Mouse (Mus musculus): ENCODE results near the gene Phkg1.
"Not testable (repeated sequence)": the region's sequence is repeated elsewhere in the genome, so short reads cannot be mapped to it uniquely, and the experiment has no call there.

Phkg1 gene

DNA sequence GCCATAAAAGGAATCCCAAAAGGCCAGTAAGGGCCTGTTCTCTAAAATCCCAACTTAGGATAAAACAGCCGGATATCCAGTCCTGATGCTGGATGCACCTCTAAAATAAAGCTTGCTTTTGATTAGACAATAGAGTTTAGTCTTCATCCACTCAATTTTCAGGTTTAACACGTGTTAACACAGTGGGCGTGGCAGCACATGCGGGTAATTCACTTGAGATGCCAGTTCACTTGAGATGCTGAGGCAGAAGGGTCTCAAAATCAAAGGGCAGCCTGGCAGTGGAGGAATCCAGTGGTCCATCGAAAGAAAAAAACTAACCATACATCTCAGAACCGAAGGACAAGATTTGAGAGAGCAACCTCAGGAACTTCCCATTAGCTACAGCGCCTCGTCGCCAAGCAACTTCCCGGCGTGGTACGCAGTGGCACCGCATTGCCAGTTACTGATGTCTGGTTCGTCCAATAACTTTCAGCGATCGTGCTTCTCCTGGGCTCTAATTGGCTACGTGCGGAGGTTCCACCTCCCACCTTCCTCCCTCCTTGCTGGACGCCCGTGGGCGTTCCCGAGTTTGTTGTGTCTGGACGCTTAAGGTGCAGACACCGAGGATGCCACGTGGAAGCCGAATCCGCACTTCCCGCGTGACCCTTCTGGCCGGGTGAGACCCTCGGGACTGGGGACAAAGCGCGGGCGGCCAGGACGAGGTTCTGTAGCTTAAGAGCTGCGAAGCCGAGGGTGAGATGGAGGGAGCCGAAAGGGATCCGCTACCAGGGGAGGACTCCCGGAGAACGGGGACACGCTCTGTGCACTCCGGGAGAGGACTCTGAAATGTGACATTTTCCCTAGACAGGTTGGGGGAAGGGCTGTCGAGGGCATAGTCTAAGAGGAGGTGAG is 2.9 kb downstream of the Phkg1 start, which contains the start of gene Zbed5:
TSS of gene Zbed5 (plus strand) at position 526 of the 891 bp plus-strand sequence.
- DNase-seq = peak; percentile 91 to 93

DNA sequence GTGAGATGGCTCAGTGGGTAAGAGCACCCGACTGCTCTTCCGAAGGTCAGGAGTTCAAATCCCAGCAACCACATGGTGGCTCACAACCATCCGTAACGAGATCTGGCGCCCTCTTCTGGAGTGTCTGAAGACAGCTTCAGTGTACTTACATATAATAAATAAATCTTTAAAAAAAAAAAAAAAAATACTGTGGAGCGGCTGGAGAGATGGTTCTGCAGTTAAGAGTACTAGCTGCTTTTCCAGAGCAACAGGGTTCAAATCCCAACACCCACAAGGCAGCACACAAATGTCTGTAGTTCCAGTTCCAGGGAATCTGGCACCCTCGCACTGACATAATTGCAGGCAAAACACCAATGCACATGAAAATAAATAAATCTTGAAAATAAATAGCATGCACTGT is 8.0 kb downstream of the Phkg1 start:
- not testable (repeated sequence) for DNase-seq

DNA sequence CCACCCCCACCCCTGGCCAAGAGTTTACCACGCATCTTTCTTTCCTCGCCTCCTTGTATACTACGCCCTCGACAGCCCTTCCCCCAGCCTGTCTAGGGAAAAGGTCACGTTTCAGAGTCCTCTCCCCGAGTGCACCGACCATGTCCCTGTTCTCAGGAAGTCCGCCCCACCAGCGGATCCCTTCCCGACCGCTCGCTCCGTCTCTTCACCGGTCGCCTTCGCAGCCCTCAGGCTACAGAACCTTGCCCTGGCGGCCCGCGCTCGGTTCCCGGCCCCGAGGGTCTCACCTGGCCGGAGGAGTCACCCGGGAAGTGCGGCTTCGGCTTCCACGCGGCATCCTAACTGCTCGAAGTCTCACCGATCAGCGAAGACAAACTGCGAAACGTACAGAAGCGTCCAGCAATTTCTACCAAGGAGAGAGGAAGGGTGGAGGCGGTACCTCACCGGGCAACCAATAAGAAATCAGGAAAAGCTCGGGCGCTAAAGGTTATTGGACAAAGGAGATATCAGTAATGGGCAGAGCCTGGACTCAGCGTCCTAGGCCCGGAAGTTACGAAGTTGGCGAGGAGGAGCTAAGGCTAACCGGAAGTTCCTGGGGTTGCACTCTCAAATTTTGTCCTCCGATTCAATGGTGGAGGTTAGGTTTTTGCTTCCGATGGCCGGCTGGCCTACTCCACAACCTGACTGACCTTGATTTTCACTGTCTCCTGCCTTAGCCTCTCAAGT is 11.3 kb downstream of the Phkg1 start, which contains the start of gene Chchd2:
TSS of gene Chchd2 (minus strand) at position 560 of the 726 bp plus-strand sequence.
- peak; percentile 97 for DNase-seq

DNA sequence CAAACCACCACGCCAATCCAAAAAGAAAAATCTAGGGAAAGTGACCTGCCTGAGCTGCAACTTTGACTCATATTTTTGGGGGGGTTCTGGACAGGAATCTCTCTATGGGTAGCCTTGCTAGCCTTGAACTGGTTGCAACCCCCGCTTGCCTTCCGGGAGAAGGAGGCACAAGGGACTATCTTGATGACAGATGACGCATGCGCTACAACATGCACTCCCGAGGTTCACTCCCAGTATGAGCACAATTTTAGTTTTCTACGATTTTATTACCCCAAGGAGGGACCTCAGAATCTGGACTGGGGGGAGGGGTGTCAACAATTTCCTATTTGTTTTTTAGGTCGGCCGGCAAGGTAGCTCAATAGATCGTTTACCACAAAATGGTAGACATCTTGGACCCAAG is 12.1 kb downstream of the Phkg1 start:
- no peak for DNase-seq

DNA sequence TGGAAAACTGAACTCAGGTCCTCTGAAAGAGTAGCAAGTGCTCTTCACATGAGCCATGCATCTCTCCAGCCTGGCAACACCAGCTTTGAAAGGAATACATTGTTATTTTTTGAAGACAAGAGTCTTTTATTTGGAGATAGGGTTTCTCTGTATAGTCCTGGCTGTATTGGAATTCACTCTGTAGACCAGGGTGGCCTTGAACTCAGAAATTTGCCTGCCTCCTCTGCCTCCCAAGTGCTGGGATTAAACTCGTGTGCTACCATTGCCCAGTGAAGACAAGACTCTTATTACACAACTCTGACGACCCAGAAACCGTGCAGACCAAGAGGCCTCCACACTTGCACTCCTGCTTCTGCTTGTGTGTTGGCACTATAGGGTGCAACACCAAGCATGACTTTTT is 18.5 kb downstream of the Phkg1 start:
- DNase-seq = no peak

DNA sequence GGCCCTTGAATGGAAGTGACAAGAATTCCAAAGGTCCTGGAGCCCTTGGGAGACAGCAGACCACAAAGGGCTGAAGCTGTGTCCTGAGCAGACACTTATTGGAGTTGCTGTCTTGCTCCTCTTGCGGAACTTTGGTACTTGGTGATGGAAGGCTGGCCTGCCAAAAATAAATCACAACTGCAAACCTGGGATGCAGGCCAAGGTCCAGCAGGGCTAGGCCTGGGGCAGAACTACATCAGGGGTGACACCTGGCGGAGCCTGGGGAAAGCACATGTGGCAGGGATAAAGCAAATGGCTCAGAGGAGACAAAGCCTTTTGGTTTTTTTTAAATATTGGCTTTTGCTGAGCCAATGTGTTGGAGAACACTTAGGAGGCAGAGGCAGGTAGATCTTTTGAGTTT is 19.4 kb downstream of the Phkg1 start:
- peak; percentile 33 to 36 for DNase-seq

DNA sequence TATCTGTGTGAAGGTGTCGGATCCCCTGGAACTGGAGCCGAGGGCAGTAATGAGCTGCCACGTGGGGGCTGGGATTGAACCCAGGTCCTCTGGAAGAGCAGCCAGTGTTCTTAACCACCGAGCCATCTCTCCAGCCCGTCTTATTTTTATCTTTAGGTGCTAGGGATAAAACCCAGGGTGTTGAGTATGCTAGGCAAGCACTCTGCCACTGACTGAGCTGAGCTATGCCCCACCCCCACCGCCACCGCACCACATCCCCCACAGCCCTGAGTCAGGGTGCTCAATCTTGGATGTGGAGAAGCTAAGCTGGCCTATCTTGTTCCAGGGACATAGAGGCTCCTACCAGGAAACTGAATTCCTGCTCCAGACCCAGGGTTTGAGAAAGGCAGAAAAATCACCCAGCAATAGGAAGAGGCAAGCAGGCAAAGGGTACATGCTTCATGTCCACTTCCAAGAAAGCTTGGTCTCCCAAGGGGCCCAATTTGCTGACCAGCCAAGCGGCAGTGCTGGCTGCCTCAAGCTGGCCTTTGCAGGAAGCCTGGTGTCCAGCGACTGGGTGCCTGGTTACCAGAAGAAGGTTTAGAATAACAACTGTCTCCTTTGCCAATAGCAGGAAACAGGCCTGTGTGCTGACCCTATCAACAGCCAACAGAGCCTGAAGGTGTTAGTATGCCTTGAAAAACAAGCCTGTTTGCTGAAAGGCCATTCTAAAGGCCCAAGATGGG is 20.5 kb downstream of the Phkg1 start:
- no peak for DNase-seq

DNA sequence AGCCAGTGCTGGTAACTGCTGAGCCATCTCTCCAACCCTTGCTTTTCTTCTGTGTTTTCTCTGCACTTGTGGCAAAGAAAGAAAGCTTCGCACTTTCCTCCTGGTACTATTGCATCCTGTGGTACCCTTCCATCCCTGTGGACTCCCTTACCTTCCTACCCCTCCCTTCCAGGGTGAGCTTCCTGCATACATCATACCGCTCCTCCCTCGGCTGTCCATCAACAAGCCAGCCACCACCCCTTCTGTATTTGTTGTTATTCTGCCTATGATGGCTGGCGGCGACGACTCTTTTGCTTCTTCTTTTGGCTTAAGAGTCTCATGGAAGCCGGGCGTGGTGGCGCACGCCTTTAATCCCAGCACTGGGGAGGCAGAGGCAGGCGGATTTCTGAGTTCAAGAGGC is 23.3 kb downstream of the Phkg1 start:
- no peak for DNase-seq

DNA sequence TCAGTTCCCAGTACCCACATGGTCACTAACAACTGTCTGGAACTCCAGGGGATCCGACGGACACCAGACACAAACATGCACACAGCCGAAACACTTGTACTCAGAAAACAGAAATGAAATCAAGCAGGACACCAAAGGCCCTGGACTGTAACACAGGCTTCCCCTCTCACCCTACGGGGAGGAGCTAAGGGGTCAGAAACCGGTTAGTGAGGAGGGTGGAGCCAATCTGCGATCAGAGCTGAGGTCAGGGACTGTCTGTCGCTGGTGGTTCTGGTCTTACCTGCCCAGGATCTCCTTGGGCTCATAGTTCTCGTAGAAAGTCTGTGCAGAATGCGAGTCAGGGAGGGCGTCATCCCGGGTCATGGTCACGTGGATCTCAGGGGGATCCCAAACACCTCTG is 24.4 kb downstream of the Phkg1 start:
- no peak for DNase-seq

DNA sequence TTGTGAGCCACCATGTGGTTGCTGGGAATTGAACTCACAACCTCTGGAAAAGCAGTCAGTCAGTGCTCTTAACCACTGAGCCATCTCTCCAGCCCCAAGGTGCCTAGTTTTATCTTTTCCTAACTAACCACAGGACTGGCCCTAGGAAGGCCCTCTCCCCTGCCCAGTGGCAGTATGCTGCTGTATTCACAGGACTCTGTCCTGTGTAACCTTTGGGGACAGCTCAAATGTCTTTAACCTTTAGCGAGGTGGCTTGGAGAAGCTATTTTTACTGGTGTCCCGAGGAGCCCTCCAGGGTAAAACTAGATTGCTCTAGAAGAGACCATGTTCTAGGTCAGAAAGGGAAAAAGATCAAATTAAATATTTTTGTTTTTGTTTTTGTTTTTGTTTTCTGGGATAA is 27.1 kb downstream of the Phkg1 start:
- no peak for DNase-seq

DNA sequence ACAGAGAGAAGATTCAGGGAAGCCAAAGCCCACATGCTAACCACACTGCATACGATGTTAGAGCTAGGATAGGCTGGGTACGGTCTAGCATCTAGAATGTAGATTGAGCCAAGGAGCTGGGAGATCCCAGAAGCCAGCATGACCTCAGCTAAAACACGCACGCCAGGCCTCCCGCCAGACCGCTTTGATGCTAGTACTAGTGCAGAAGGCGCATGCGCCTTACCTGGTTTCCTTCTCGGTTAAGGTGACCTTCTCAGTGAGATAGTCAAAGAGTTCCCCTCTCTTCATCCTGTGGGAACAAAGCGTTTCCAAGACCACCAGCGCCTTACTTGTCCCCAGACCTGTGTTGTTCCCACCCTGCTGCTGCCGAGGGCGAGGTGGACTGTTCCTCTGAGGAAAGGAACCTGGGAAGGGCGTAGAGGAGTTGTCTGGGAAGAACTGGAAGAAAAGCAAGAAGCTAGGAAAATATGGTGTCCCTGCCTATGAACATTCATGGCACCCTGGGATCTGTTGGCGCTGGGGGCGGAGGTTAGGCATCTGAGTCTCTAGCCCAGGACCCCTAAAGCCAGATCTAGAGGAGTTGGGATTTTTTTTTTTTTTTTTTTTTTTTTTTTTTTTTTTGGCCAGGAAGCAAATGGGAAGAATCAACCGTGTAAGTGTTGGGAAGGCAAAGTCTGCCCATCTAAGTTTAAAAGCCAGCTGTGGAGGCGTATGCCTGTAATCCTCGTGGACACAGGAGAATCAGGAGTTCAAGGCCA is 28.9 kb downstream of the Phkg1 start:
- DNase-seq = no peak

DNA sequence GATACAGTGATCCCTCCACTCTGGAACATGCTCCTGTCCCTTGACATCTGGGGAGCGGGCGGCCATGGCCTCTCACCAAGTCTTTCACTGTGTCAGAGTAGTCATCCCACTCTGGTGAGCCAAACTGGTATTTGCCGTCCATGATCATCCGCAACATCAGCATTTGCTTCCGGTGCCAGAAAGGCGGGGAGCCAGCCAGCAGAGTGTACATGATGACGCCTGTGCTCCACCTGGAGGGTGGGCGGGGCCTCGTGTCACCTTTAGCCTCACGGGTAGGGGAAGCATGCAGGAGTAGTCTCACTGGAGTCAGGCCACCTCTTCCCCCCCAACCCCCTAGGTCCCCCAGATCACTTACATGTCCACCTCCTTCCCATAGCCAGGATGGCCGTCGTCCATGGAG is 32.5 kb downstream of the Phkg1 start:
- DNase-seq = no peak

DNA sequence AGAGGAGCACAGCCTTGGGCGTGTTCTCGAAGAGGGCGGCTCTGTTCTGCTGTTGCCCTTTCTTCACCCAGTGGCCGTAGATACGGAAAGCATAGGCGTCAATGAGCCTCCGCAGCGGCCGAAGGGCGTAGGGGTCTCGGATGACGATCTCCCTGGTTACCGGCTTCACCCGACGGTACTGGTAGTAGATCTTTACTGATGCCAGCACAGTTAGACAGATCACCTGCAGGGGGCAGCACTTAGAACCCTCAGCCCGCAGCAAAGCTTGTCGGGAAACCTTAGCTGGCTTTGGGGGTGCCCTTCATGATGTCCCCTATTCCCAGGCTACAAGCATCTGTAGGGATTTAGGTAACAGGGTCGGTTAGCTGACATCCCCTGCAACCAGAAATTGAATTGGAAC is 33.9 kb downstream of the Phkg1 start:
- DNase-seq = peak; percentile 19 to 35

DNA sequence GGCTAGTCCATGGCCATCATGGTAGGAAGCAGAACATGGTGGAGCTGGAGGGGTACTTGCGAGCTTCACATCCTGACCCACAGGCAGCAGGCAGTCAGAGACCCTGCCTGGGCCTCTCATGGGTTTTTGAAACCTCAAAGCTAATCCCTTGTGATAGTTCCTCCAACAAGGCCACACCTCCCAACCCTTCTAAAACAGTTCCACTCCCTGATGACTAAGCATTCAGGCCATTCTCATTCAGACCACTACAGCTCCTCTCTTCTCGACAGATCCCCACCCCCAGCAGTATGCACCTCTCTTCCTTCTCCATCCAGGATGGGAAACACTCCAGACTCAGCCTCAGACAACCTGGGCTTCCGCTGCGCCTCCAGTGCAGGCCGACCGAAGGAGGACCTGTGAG is 36.0 kb downstream of the Phkg1 start:
- DNase-seq = no peak

DNA sequence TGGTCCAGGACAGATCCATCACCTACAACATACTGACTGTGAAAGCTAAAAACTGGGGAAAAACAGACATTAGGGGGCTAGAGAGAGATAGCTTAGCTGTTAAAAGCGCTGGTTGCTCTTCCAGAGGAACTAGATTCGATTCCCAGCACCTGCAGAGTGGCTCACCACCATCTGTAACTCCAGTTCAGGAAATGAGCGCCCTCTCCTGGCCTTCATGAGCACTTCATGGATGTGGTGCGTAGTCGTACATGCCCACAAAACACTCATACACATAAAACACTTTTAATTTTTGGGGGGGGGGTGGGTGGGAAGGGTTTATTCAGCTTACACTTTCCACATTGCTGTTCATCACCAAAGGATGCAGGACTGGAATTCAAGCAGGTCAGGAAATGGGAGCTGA is 41.9 kb downstream of the Phkg1 start:
- DNase-seq = no peak

DNA sequence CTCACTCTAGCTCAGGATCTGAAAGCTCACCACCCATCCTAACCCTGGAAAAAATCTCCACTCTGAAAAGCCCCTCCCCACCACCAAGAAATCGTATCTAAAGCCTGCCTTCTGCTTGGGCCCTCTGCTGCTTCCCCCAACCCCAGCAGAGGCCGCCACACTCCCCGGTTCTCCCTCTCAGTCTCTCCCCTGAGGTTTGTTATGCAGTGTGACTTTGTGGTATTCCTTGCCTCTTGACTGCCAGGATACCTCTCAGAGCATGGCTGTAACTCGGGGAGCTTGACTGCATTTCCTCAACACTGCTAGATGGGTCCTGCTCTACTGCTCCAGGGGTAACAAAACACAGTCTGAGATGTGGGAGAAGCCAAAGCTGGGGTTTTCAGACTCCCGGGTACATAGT is 43.2 kb downstream of the Phkg1 start:
- no peak for DNase-seq

DNA sequence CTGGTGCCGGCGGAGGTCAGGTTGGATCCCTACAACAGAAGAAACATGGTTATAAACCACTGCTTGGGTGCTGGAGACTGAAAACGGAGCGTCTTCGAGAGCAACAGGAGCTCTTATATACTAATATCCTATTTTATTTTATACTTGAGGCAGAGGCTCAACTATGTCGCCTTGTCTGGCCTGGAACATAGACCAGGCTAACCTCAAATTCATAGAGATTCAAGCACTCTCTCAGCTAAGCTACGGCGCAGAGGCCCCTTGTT is 50.9 kb downstream of the Phkg1 start:
- no peak for DNase-seq

DNA sequence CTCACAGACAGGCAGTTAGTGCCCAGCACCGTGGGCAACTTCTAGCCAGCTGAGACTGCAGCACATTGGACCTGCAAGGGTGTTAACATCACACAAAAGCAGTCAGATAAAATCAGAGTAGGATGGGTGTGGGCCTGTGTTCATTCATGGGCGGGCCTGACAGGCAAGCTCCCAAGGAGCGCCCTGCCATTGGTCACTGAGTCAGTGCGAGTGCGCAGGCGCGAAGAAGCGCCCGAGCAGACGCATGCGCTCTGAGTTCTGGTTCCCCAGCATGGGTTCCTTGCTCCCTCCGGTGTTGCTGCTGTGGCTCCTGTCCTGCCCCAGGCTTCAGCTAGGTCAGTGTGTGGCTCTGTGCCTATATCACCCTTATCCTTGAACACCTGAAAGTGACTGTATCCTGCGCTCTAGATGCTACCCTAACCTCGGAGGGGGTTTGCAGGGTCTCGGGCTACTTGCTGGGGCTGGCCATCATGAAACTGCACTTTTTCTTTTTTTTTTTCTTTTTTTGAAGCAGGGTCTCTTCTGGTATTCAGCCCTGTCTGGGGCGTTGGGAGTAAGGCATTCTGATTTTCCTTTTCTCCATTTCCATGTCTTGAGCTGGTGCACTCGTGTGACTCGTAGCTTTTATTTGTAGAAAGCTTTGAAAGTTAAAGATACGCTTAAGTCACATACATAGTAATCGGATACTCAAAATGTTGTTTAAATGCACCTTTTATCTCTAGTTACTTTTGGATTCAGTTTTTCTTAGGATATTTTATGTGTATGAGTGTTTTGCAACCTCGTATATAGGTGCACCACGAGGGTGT is 51.4 kb downstream of the Phkg1 start, which contains the start of gene Sumf2:
TSS of gene Sumf2 (plus strand) at position 235 of the 806 bp plus-strand sequence.
- DNase-seq = peak; percentile 95 to 97

DNA sequence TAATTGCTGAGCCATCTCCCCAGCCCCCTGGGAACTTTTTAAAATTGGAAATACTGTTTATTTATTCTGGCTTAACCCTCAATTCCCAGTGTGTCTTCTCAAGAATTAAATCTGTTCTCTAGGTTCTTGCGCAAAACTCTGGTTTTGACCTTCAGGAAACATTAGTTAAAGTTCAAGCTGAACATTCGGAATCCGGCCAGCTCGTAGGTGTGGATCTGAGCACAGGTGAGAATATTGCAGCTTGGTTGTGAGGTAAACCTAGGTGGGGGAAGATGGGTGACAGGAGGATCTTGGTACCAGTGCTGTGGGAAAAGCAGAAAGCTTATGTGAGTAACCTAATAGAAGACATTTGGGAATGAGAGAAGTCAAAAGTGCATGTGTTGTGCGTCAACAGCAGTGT is 53.5 kb downstream of the Phkg1 start:
- DNase-seq = no peak
